Mouse (Mus musculus): Measurements from ENCODE around the gene Cerkl.

Gene Cerkl

DNA sequence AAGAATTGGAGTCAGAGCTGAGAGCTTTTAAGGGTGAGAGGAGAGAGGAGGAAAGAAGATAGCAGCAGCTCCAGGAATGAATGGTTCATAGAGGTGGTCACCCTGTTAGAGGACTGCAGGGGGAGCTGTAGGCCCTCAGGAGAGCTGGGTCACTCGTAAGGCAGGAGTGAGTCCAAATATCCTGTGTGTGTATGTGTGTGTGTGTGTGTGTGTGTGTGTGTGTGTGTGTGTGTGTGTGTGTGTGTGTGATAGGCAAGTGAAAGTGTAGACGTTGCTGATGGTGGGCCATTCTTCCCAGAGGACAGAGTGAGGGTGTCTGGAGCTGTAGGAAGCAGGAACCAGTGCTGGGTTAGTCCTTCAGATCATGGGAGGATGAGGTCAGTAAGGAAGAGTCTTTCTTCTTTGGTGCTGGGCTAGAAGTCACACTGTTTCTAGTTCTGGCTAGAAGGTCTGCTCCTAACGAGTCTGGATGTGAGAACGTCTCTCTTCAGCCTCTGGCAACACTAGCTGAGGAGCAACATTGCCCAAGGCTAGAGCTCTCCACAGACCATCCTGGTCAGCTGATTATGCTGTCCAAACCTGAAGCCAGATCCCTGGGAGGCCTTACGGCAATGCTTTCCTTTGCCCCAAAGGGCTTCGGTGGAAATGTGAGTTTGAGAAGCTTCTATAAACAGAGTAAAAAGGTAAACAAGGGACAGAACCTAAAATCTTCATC lies 83.9 kb downstream of the Cerkl start:
- DNase-seq (ENCODE audit: low spot score) = peak; percentile 16

GRCm38 (mm10) chr2:79372154-79372467 lies 84.5 kb downstream of the Cerkl start:
- no peak for DNase-seq (ENCODE audit: low spot score)

DNA sequence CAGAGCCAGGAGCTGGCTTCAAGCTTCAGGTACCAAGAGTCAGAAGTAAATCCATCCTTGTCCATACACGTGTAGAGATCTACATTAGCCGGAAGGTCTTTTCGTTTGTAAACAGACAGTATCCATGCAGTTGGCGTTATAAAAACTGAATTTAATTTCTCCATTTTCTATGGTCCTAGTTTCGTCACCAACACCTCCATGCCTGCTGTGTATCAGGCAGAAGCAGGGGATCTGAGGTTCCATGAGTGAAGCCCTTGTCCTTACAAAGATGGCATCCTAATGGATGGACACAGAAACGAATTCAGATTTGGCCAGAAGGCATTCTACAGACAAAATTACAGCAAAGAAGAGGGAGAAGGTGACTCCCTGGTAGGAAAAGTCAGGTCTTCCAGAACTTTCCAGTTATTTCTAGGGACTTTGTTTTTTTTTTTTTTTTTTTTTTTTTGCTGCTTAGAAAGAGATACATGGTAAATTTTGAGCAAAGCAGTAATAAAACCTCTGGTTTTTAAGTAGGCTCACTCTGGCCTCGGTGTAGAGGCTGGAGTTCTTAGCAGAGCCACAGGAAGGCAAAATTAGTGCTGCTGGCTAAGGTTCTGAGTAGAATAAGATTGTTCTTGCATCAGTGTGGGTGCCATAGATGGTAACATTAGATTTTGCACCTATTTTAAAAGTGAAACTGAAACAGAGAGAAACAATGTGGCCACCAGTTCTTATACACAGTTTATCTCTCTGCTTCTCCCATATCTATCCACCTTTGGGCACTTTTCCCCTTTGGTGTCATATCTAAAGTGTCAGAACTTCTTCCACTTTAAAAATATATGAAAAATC lies 85.0 kb downstream of the Cerkl start:
- no peak for DNase-seq (ENCODE audit: low spot score)

GRCm38 (mm10) chr2:79370711-79371312 lies 85.8 kb downstream of the Cerkl start:
- DNase-seq (ENCODE audit: low spot score) = no peak

DNA sequence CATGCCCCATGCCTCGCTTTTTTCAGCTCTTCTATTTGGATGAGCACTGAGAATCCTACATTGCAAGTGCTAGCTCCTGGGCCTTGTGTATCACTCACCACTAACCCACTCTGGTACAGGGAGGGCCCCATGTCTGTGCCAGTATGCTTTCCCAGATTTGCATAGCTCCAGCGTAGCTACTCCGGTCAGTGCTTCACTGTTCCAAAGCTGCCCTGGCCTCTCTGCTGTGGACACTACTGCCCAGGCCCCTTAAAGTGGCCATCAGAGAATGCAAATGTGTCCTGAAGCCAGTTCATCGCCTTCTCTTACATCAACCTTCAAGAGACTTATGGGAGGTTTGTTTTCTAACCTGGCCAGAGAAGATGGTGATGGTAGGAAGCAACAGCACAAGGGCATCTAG lies 86.7 kb downstream of the Cerkl start:
- DNase-seq (ENCODE audit: low spot score) = no peak

DNA sequence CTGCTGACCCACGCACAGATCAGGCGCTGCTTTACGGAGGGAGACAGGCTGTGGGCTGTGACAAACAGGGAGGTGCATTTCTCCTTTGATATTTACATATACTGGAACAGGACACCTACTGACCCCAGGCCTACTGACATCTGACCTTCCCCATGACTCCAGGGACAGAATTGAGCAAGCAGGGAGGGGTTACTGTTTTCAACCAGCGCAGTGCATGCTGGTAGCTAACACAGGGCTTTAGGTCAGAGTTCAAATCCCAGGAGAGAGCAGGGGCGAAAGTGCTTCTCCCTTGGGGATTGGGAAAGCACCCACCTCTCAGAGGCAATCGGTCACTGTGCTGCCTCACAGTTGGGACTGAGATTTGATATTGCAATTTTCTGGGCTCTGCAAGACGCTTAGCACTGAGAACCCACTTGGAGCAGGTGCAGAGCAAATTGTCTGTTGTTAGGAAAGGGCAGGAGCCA lies 87.5 kb downstream of the Cerkl start:
- no peak for DNase-seq (ENCODE audit: low spot score)

- no peak for DNase-seq (ENCODE audit: low spot score)
These were observed 87.9 kb downstream of the Cerkl start for GRCm38 (mm10) chr2:79368661-79369060.

- DNase-seq (ENCODE audit: low spot score) = no peak
These were observed 88.8 kb downstream of the Cerkl start for GRCm38 (mm10) chr2:79367451-79368450.

- DNase-seq (ENCODE audit: low spot score) = no peak
These were observed 92.7 kb downstream of the Cerkl start for GRCm38 (mm10) chr2:79363920-79364319.

DNA sequence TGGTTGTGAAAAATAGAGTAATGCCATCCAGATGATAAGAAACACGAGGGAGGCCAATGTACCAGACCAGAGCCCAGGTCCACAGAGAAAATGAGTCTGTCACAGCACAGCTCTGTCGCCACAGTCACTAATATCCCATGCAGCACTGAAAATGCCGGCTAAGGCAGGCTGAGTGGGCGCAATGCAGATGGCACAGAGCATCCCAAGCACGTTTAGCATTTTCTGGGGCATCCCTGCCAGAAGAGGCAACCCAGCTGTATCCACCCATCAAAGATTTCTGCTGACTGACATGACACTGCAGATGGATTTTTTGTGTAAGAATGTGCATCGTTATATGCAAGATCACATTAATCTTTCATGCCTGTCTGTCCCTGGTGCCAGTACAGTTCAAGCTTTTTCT lies 94.6 kb downstream of the Cerkl start:
- no peak for DNase-seq (ENCODE audit: low spot score)

DNA sequence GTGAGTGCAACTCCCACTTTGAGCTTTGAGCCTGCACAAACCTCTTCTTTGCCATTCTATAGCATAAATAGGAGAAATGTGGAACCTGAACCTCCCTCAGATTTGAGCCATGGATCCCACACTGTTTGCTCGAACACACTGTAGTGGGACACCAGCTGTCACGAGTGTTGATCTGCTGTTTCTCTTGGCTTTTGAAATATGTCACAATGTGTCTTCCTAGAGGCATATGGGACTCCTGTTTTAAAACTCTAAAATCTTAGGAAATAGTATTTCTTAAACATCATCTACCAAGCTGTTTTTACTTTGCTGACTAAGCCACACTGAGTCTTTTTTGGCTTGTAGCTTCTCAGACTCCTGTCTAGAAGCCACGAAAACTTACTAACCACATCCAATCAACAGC lies 98.8 kb downstream of the Cerkl start:
- no peak for DNase-seq (ENCODE audit: low spot score)

- no peak for DNase-seq (ENCODE audit: low spot score)
These were observed 101.8 kb downstream of the Cerkl start for GRCm38 (mm10) chr2:79354773-79355172.

- no peak for DNase-seq (ENCODE audit: low spot score)
These were observed 104.3 kb downstream of the Cerkl start for GRCm38 (mm10) chr2:79352100-79352802.

GRCm38 (mm10) chr2:79351179-79352099 lies 105.1 kb downstream of the Cerkl start:
- DNase-seq (ENCODE audit: low spot score) = no peak

GRCm38 (mm10) chr2:79343115-79343514 lies 113.5 kb downstream of the Cerkl start:
- DNase-seq (ENCODE audit: low spot score) = no peak

DNA sequence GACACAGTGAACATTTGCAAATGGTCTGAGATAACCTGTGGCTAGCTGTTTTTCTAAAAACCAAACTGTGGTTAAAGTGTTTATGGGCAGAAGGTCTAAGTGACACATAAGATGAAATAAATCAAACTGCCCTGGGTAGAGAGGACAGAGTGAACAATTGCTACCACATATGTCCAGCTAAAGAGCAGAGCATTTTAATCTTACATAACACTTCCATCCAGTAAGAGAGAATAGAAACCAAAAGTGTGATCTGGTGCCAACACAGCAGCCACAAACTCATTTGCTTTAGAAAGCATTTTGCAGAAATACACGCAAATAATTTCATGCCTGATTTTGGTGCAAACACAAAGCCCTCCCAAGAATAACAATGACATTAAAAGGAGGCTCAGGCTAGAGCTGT lies 117.6 kb downstream of the Cerkl start:
- DNase-seq (ENCODE audit: low spot score) = no peak

DNA sequence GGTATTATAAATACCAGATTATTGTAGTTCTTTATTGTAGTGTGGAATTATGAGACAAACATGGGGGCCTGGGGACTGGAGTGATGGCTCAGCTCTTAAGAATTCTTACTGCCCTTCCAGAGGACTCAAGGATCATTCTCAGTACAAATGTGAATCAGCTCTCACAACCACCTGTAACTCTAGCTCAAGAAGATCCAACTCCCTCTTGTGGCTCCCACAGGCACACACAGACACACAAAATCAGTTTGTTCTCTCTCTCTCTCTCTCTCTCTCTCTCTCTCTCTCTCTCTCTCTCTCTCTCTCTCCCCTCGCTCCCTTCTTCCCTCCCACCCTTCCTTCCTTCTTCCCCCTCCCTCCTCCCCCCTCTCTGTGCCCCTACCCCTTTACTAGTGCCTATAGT lies 120.4 kb downstream of the Cerkl start:
- no peak for DNase-seq (ENCODE audit: low spot score)

DNA sequence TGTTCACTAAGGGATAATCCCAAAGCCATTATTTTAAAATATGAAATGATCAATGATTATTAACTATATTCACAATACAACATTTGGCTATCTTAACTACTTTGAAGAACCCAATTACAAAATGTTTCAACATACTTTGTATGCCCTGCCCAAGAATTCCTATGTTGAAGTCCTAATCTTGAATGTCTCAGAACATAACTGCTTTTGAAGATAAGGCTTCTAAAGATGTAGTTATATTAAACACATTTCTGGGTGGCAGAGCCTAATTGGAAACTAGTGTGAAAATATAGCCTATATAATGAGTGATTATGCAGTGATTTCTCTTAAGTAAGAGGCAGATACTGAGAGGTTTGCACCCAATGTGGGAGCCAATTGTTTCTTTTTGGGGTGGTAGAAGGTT lies 121.9 kb downstream of the Cerkl start:
- DNase-seq (ENCODE audit: low spot score) = peak; percentile 61

DNA sequence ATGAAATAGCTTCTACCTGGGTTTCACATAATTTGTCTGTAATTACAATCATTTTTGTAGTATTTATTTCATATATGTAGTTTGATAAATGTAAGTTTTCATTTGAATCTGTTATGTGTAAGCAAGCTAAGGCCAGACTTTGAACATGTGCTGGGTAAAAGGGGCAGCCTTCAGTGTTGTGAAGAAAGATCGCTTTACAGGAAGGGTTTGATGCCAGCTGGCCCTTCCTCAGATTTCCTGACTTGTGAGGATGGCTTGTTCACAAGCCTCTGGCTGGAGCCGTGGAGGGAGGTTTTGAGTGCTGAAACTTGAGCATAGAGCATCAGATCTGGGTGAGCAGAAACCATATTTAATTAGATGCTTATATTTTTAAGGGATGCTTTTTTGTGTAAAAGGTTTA lies 128.5 kb downstream of the Cerkl start:
- no peak for DNase-seq (ENCODE audit: low spot score)
